Mouse (Mus musculus) CH12.LX (cell line): ENCODE data around the gene Slc38a3. TPM values are rescaled to one million over a fixed set of nuclear protein-coding genes. Genes with fewer than 3 reads are reported as not detected.

Experiments used
- DNase-seq: peaks from one replicate; pipeline ENCODE4 v3.0.0-alpha.2; 2013; ENCODE audit errors: extremely low read depth
- H3K27ac ChIP-seq: 2 replicates; pipeline ENCODE4 v1.5.1; 2012; ENCODE audit warnings: low read depth, mild to moderate bottlenecking, control low read depth, moderate library complexity; ENCODE audit not compliant: insufficient read depth
- H3K27me3 ChIP-seq: replicated peaks from 2 replicates; pipeline ENCODE3; 2012; ENCODE audit warnings: inconsistent platforms
- H3K36me3 ChIP-seq, 2 experiments: replicated peaks in 1 of 2; 2 replicates each; pipeline versions ENCODE3 to v1.6.1; 2012; ENCODE audit warnings: inconsistent platforms in 1 of 2, low read length in 1 of 2, mild to moderate bottlenecking in 1 of 2, mixed read lengths in 1 of 2, moderate library complexity in 1 of 2; ENCODE audit not compliant: control insufficient read depth in 1 of 2, insufficient read depth in 1 of 2
- H3K4me1 ChIP-seq, 2 experiments: 2 replicates each; pipeline ENCODE4 v1.6.1; 2012; ENCODE audit warnings: inconsistent platforms in 1 of 2, moderate library complexity in 1 of 2; ENCODE audit not compliant: insufficient read depth in 2 of 2, control insufficient read depth in 1 of 2
- H3K4me2 ChIP-seq: 2 replicates; pipeline ENCODE4 v1.6.1; 2012; ENCODE audit warnings: low read depth, mild to moderate bottlenecking, control low read depth; ENCODE audit not compliant: poor library complexity, insufficient read depth, severe bottlenecking
- H3K4me3 ChIP-seq, 3 experiments: fragments of 150-350 bp in 1 of 3; sonication (generic) in 1 of 3; replicated peaks in 1 of 3; 2 replicates each; pipeline versions ENCODE3 to v1.5.1; 2011 to 2012; ENCODE audit warnings: low read depth in 2 of 3, low read length in 2 of 3, mild to moderate bottlenecking in 2 of 3, moderate library complexity in 2 of 3, control low read depth in 1 of 3, improper control_type of control experiment in 1 of 3, inconsistent platforms in 1 of 3, mixed read lengths in 1 of 3; ENCODE audit not compliant: poor library complexity in 1 of 3
- H3K79me2 ChIP-seq: replicated peaks from 2 replicates; pipeline ENCODE4 v1.6.1; 2012; ENCODE audit warnings: mild to moderate bottlenecking, moderate library complexity; ENCODE audit not compliant: control insufficient read depth, poor library complexity, insufficient read depth, severe bottlenecking; ENCODE audit errors: extremely low read depth
- H3K9ac ChIP-seq: 2 replicates; pipeline ENCODE4 v1.6.1; 2012; ENCODE audit warnings: low read depth, mild to moderate bottlenecking, control low read depth, moderate library complexity; ENCODE audit not compliant: insufficient read depth
- H3K9me3 ChIP-seq: replicated peaks from 2 replicates; pipeline ENCODE3; 2012; ENCODE audit warnings: low read length, inconsistent platforms, mixed read lengths
- BHLHE40 ChIP-seq: IDR thresholded peaks from 2 replicates; pipeline ENCODE4 v1.6.1; 2011; ENCODE audit warnings: mild to moderate bottlenecking, low read depth, low read length, improper control_type of control experiment
- CHD1 ChIP-seq: IDR thresholded peaks from 2 replicates; pipeline ENCODE4 v1.6.1; 2012; ENCODE audit warnings: low read depth, low read length, improper control_type of control experiment, inconsistent platforms
- CHD2 ChIP-seq: IDR thresholded peaks from 2 replicates; pipeline ENCODE4 v1.6.1; 2011; ENCODE audit warnings: low read length, improper control_type of control experiment
- ELF1 ChIP-seq: IDR thresholded peaks from 2 replicates; pipeline ENCODE4 v1.6.1; 2014; ENCODE audit warnings: low read depth, mild to moderate bottlenecking, inconsistent platforms, low read length, improper control_type of control experiment
- EP300 ChIP-seq: IDR thresholded peaks from 2 replicates; pipeline ENCODE4 v1.6.1; 2011; ENCODE audit warnings: low read length, improper control_type of control experiment
- ETS1 ChIP-seq: conservative IDR thresholded peaks from 2 replicates; pipeline ENCODE4 v1.6.1; 2012; ENCODE audit warnings: low read depth, mild to moderate bottlenecking, inconsistent platforms, low read length, improper control_type of control experiment, moderate library complexity
- HCFC1 ChIP-seq: IDR thresholded peaks from 2 replicates; pipeline ENCODE4 v1.6.1; 2012; ENCODE audit warnings: low read depth, mild to moderate bottlenecking, inconsistent platforms, low read length, improper control_type of control experiment
- JUN ChIP-seq: IDR thresholded peaks from 2 replicates; pipeline ENCODE4 v1.6.1; 2011; ENCODE audit warnings: low read depth, mild to moderate bottlenecking, low read length, improper control_type of control experiment, moderate library complexity; ENCODE audit not compliant: insufficient read depth
- KAT2A ChIP-seq: IDR thresholded peaks from 2 replicates; pipeline ENCODE4 v1.6.1; 2012; ENCODE audit warnings: low read length, improper control_type of control experiment, inconsistent platforms; ENCODE audit not compliant: insufficient replicate concordance
- MAX ChIP-seq: IDR thresholded peaks from 2 replicates; pipeline ENCODE4 v1.6.1; 2011; ENCODE audit warnings: low read length, improper control_type of control experiment
- MAZ ChIP-seq: IDR thresholded peaks from 2 replicates; pipeline ENCODE4 v1.6.1; 2012; ENCODE audit warnings: low read depth, mild to moderate bottlenecking, inconsistent platforms, low read length, improper control_type of control experiment, moderate library complexity
- MYC ChIP-seq: IDR thresholded peaks from 2 replicates; pipeline ENCODE4 v1.6.1; 2011; ENCODE audit warnings: low read depth, mild to moderate bottlenecking, improper control_type of control experiment, low read length
- NELFE ChIP-seq: IDR thresholded peaks from 2 replicates; pipeline ENCODE4 v1.6.1; 2011; ENCODE audit warnings: low read depth, low read length, improper control_type of control experiment
- NRF1 ChIP-seq: IDR thresholded peaks from 2 replicates; pipeline ENCODE4 v1.6.1; 2014; ENCODE audit warnings: low read depth, mild to moderate bottlenecking, inconsistent platforms, low read length, improper control_type of control experiment, moderate library complexity
- PAX5 ChIP-seq: IDR thresholded peaks from 2 replicates; pipeline ENCODE4 v1.6.1; 2012; ENCODE audit warnings: low read length, inconsistent platforms, mixed read lengths
- POLR2A ChIP-seq: IDR thresholded peaks from 2 replicates; pipeline ENCODE4 v1.6.1; 2011; ENCODE audit warnings: low read depth, mild to moderate bottlenecking, improper control_type of control experiment, low read length
- POLR2AphosphoS2 ChIP-seq: IDR thresholded peaks from 2 replicates; pipeline ENCODE4 v1.6.1; 2011; ENCODE audit warnings: low read depth, low read length, improper control_type of control experiment
- RAD21 ChIP-seq: IDR thresholded peaks from 2 replicates; pipeline ENCODE4 v1.6.1; 2011; ENCODE audit warnings: low read depth, mild to moderate bottlenecking, low read length, improper control_type of control experiment, moderate library complexity
- RCOR1 ChIP-seq: conservative IDR thresholded peaks from 2 replicates; pipeline ENCODE4 v1.6.1; 2012; ENCODE audit warnings: low read depth, mild to moderate bottlenecking, inconsistent platforms, low read length, improper control_type of control experiment
- SIN3A ChIP-seq: IDR thresholded peaks from 2 replicates; pipeline ENCODE4 v1.6.1; 2012; ENCODE audit warnings: low read length, improper control_type of control experiment, inconsistent platforms
- SMC3 ChIP-seq: IDR thresholded peaks from 2 replicates; pipeline ENCODE4 v1.6.1; 2011; ENCODE audit warnings: low read depth, low read length, improper control_type of control experiment
- TBP ChIP-seq: conservative IDR thresholded peaks from 2 replicates; pipeline ENCODE4 v1.6.1; 2011; ENCODE audit warnings: low read depth, low read length, improper control_type of control experiment
- TCF12 ChIP-seq: IDR thresholded peaks from 2 replicates; pipeline ENCODE4 v1.6.1; 2014; ENCODE audit warnings: low read depth, mild to moderate bottlenecking, inconsistent platforms, low read length, improper control_type of control experiment
- UBTF ChIP-seq: IDR thresholded peaks from 2 replicates; pipeline ENCODE4 v1.6.1; 2012; ENCODE audit warnings: low read depth, mild to moderate bottlenecking, inconsistent platforms, low read length, improper control_type of control experiment, moderate library complexity
- USF1 ChIP-seq: IDR thresholded peaks from 2 replicates; pipeline ENCODE4 v1.6.1; 2014; ENCODE audit warnings: low read depth, mild to moderate bottlenecking, inconsistent platforms, low read length, improper control_type of control experiment
- USF2 ChIP-seq: conservative IDR thresholded peaks from 2 replicates; pipeline ENCODE4 v1.6.1; 2011; ENCODE audit warnings: low read depth, low read length, improper control_type of control experiment
- ZKSCAN1 ChIP-seq: IDR thresholded peaks from 2 replicates; pipeline ENCODE4 v1.6.1; 2012; ENCODE audit warnings: low read depth, inconsistent platforms, low read length, improper control_type of control experiment, borderline replicate concordance
- ZNF384 ChIP-seq: IDR thresholded peaks from 2 replicates; pipeline ENCODE4 v1.6.1; 2012; ENCODE audit warnings: low read depth, low read length, improper control_type of control experiment, inconsistent platforms
- dilution Hi-C: fragments of 300-500 bp; cut with MboI; formaldehyde crosslinking; loops from 2 replicates; pipeline ENCODE4 v1.14.3; 2020; ENCODE audit warnings: low sequenced_read_pairs; ENCODE audit not compliant: extremely low pct_unique_long_range_greater_than_20kb, extremely low pct_ligation_motif_present
- in situ Hi-C: fragments of 300-500 bp; cut with MboI; formaldehyde crosslinking; loops from 3 replicates; pipeline ENCODE4 v1.14.3; 2019; ENCODE audit warnings: low sequenced_read_pairs, low pct_ligation_motif_present, low pct_unique_long_range_greater_than_20kb, mixed read lengths
- polyA plus RNA-seq: library from polyadenylated mRNA; unstranded; fragments of >175 nt; gene quantifications from 2 replicates; pipeline ENCODE4 v1.2.1, GENCODE M21; 2012; ENCODE audit warnings: low read depth; ENCODE audit not compliant: insufficient read length
- total RNA-seq, 2 experiments: library from RNA; depleted of rRNA; stranded (reverse); fragments of 300-350 nt in 1 of 2; fragments of >200 nt in 1 of 2; gene quantifications; 2 replicates each; pipeline ENCODE4 v1.2.3; 2012 to 2014

Gene Slc38a3
- total and polyA plus RNA-seq, 3 experiments = 0.04 TPM; not detected in 2

DNA sequence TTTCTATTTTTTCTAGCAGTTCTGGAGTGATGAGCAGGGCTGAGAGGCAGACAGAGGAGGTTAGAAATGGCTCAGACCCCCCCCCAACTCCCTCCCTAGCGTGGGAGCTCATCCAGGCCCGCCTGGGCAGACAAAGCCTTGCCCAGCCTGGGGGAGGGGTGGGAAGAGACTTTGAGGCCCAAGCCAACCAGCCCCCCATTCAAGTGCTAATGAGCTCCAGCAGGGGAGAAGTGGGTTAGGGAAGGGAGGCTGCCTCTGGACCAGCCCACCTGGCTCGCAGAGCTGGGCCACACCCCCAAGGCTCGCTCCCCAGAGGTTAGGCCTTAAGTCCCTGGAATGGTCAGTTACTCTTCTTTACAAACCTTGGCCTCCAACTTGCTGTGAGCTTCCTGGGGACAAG, 38.8 kb downstream of the Slc38a3 start:
- Histone ChIP-seq H3K9me3 (no peaks in the 10 kb centered on the region), H3K36me3 (peaks cover 17 to 52% of the 10 kb centered on the region in 2 experiments), H3K4me2 (no peak overlapping the region), H3K4me3 (no peak overlapping the region), H3K9ac (peak overlapping the region; percentile 39; the same call in 1 of the 2 replicates), H3K79me2 (peaks cover 81% of the 10 kb centered on the region), H3K27me3 (no peaks in the 10 kb centered on the region), H3K4me1 (peaks cover 26 to 69% of the 10 kb centered on the region in 2 experiments), H3K27ac (no peak overlapping the region; the same call in 1 of the 2 replicates)
- TF ChIP-seq MYC (no peak), ZNF384 (no peak), CHD1 (no peak), UBTF (no peak), SMC3 (no peak), TCF12 (no peak), USF2 (no peak), NELFE (no peak), CHD2 (no peak), MAX (no peak), JUN (no peak), NRF1 (no peak), HCFC1 (no peak), KAT2A (no peak), MAZ (no peak), POLR2A (no peak), BHLHE40 (no peak), ETS1 (no peak)
- in situ Hi-C loops (no loop called here), dilution Hi-C loops (no loop called here)
- DNase-seq = no peak

DNA sequence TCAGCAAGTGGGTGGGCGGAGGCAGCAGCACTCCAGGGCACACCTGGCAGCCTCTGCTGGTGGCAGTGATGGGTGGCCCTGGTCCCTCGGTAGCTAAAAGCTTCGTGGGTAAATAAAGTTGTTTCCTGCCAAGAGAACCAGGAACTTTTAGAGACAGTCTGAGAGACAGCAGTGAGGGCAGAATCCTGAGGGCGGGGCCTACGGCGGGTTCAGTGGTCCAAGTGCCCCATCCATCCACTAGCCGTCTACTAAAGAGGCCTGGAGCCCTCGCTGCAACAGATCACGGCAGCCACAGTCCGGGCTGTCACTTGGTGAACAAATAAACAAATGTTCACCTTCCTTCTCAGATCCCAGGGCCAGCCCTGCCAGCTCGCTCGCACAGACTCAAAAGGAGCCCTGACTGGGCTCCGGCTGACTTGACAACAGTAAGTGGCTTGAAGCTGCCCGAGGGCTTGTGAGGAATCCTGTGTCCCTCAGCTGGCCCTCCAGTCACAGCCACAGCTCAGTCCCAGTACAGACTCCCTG, 39.4 kb downstream of the Slc38a3 start:
- H3K9ac ChIP-seq = peak overlapping the region; percentile 39
- no peaks in the 10 kb centered on the region for H3K27me3 ChIP-seq
- H3K9me3 ChIP-seq = no peaks in the 10 kb centered on the region
- dilution Hi-C loops (no loop called here), in situ Hi-C loops (no loop called here)
- peak overlapping the region; percentile 56 for H3K4me2 ChIP-seq
- H3K79me2 ChIP-seq = peaks cover 80% of the 10 kb centered on the region
- peak overlapping the region in 2 of 3 experiments; percentile 52 to 59 for H3K4me3 ChIP-seq
- DNase-seq = no peak
- peak overlapping the region; percentile 68 for H3K27ac ChIP-seq
- peaks cover 29 to 74% of the 10 kb centered on the region in 2 experiments for H3K4me1 ChIP-seq
- TF ChIP-seq NRF1 = no peak
- no peak for TF ChIP-seq POLR2AphosphoS2
- no peak for TF ChIP-seq SMC3
- no peak for TF ChIP-seq SIN3A
- no peak for TF ChIP-seq TBP
- TF ChIP-seq PAX5 = no peak
- no peak for TF ChIP-seq MAX
- no peak for TF ChIP-seq USF1
- no peak for TF ChIP-seq TCF12
- no peak for TF ChIP-seq RAD21
- TF ChIP-seq RCOR1 = no peak
- TF ChIP-seq MAZ = no peak
- no peak for TF ChIP-seq ZKSCAN1
- no peak for TF ChIP-seq CHD2
- TF ChIP-seq EP300 = no peak
- TF ChIP-seq ELF1 = no peak
- peaks cover 22 to 58% of the 10 kb centered on the region in 2 experiments for H3K36me3 ChIP-seq
